Mouse (Mus musculus) central nervous system, embryonic 14 days (tissue): ENCODE data around the gene Tex264. TPM values are rescaled to one million over a fixed set of nuclear protein-coding genes. Genes with fewer than 3 reads are reported as not detected.

ENCODE experiments used
- polyA plus RNA-seq: library from polyadenylated mRNA; depleted of rRNA; stranded (reverse); fragments of >200 nt; gene quantifications from 2 replicates; pipeline ENCODE4 v1.2.3, GENCODE M21; 2012; rRNA removed

Gene Tex264
- 41.9 and 48.5 TPM in 2 replicates for polyA plus RNA-seq

DNA sequence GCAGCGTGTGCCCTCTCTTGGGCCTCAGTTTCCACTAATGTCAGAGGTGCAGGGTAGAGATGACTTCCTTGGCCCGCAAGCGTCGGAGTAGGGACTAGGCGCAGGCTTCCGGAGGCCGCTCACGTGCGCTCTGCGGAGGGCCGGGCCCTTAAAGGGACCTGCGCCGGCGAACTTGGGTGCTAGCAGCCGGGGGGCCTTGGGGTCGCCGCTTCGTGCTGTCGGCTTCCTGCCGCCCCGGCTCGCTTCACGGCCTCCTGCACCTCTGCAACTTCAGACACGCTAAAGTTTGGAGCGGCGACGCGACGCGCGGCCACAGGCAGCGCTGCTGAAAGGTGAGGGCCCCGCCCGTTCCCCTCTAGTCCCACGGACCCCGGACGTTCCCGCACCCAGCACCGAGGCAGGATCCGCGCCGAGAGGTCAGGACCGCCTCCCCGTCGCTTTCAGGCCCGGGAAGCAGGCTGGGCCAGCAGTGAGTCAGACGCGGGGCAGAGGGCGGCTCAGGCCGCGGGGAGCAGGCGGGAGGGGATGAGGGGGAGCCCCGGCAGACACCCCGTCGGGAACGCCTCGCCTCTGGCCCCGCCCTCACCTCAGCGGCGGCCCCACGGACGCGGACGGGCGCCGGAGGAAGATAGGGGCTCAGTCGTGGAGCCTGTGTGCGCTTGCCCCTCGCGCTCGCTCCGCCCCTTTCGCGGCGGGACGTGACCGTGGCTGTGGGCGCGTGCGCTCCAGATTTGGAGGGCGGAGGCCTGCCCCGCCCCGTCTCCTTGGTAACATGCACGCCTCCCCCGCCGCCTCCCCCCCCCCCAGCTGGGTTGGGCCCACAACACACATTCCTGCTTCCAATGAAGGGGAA lies at the start of gene Tex264:
TSS of gene Tex264 (minus strand) at position 679 of the 853 bp plus-strand sequence.

DNA sequence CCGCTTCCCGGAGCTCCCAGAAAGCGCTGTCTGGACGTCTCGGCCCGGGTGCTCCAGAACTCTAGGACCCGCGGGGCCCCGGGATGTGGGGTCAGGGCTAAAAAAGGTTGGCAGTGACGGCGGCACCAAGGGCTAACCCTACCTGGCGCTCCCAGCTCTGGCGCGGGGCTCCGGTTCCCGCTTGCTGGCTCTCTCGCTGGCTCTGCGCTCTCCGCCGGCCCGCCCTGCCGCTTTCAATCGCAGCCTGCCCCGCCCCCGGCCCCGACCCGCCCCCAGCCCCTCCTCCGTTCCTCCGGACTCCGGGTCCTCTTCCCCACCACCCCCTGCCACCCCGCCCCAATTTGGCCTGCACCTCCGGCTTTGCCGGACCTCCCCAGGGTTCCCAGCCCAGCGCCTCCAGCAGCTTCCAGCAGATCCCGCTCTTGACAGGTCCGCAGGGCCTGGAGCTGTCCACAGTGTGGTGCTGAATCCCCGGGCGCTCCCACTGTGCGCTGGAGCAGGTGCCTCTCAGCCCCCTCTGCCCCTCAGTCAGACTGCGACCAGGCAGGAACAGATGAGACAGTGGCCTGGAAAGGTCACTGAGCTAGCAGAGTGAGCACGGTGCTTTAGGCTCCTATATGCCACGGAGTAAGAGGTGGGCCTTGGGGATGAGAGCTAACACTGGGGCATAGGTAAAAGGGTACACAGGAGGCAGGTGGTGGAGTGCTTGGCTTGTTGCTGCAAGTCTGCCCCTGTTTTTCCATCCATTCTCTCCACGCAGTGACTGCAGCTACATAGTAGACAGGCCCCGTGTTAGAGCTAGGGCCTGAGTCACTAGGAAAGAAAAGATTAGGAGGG lies 29.6 kb downstream of the Tex264 start, which contains the start of gene Grm2:
TSS of gene Grm2 (minus strand) at position 199 of the 837 bp plus-strand sequence.

DNA sequence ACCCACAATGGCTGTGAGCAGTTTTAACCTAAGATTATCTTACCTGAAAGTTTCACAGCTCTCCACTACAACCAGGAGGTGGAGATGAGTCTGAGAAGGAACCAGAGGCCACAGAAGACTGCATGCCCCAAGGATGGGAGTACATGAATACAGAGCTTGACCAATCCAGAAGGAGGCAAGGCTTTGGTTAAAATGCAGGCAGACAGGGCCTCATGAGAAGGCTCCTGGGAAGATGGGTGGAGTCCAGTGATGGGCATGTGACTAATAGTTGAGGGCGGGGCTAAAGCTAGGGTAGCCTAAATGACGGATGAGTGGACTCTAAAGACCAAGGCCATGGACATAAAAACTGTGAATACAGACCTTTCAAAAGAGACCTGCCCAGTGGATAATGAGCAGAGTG lies 59.4 kb downstream of the Tex264 start, which contains the start of gene Iqcf6:
TSS of gene Iqcf6 (plus strand) at position 301 of the 400 bp plus-strand sequence.

Other genes with a start within 250 kb of the Tex264 start
- gene Acy1, start 247.6 kb downstream of the Tex264 start, polyA plus RNA-seq = 22.9 and 23.0 TPM in 2 replicates
- 15.2 and 23.0 TPM in 2 replicates for gene Abhd14b, start 238.5 kb downstream of the Tex264 start, polyA plus RNA-seq
- gene Abhd14a, start 238.2 kb downstream of the Tex264 start, polyA plus RNA-seq = 56.2 and 65.9 TPM in 2 replicates
- gene Pcbp4, start 232.6 kb downstream of the Tex264 start, polyA plus RNA-seq = 528 and 567 TPM in 2 replicates
- gene Gpr62, start 220.0 kb downstream of the Tex264 start, polyA plus RNA-seq = 0.29 and 0.65 TPM in 2 replicates
- 44.2 and 44.7 TPM in 2 replicates for gene Rrp9, start 210.0 kb downstream of the Tex264 start, polyA plus RNA-seq
- gene Parp3, start 209.0 kb downstream of the Tex264 start, polyA plus RNA-seq = 2.0 and 3.3 TPM in 2 replicates
- gene Iqcf1, start 186.0 kb downstream of the Tex264 start, polyA plus RNA-seq = not detected in 2 replicates
- gene Iqcf5, start 171.4 kb downstream of the Tex264 start, polyA plus RNA-seq = not detected in 2 replicates
- gene Iqcf3, start 124.3 kb downstream of the Tex264 start, polyA plus RNA-seq = not detected in 2 replicates
- gene Iqcf4, start 114.9 kb downstream of the Tex264 start, polyA plus RNA-seq = not detected in 2 replicates
- gene Iqcf6, start 59.3 kb downstream of the Tex264 start, polyA plus RNA-seq = not detected in 2 replicates
- 7.3 and 7.7 TPM in 2 replicates for gene Grm2, start 29.8 kb downstream of the Tex264 start, polyA plus RNA-seq
- gene Rad54l2, start 103.3 kb upstream of the Tex264 start, polyA plus RNA-seq = 13.4 and 13.8 TPM in 2 replicates
- 26.6 and 32.3 TPM in 2 replicates for gene Dcaf1, start 135.9 kb upstream of the Tex264 start, polyA plus RNA-seq
- 34.1 and 38.8 TPM in 2 replicates for gene Rbm15b, start 201.5 kb upstream of the Tex264 start, polyA plus RNA-seq
- gene Manf, start 206.1 kb upstream of the Tex264 start, polyA plus RNA-seq = 66.3 and 77.0 TPM in 2 replicates